Mouse (Mus musculus) olfactory bulb, adult 2 months (tissue): ENCODE measurements at regions not wholly inside any gene's neighbourhood (a gene's known extent, or its start where the extent isn't known, plus 50 kb on each side); places are given as distances from the start of the nearest gene placed in this dataset.

ENCODE experiments used
- H3K27ac ChIP-seq: fragments of 200-500 bp; 2 replicates; pipeline ENCODE4 v1.5.1; 2012; ENCODE audit warnings: low read depth, low read length; ENCODE audit not compliant: insufficient read depth
- H3K4me1 ChIP-seq: fragments of 200-500 bp; 2 replicates; pipeline ENCODE4 v1.6.1; 2012; ENCODE audit warnings: low read length; ENCODE audit not compliant: control insufficient read depth, insufficient read depth
- H3K4me3 ChIP-seq: fragments of 200-500 bp; 2 replicates; pipeline ENCODE4 v1.5.1; 2012; ENCODE audit warnings: mild to moderate bottlenecking, low read depth, low read length, moderate library complexity; ENCODE audit not compliant: insufficient read depth
- CTCF ChIP-seq: fragments of 200-500 bp; IDR thresholded peaks from 2 replicates; pipeline ENCODE4 v1.5.1; 2012; ENCODE audit warnings: low read depth, mild to moderate bottlenecking, low read length, moderate library complexity; ENCODE audit not compliant: insufficient read depth
- POLR2A ChIP-seq: fragments of 200-500 bp; IDR thresholded peaks from 2 replicates; pipeline ENCODE4 v1.6.1; 2012; ENCODE audit warnings: mild to moderate bottlenecking, low read depth, low read length, moderate library complexity; ENCODE audit not compliant: insufficient read depth
- WGBS: fragments of 180-500 bp; shearing (Covaris S2); methylation state at CpG from one replicate; pipeline ENCODE4 v1.1.7; 2018; 5-methylcytosine and 5-hydroxymethylcytosine counted together

DNA sequence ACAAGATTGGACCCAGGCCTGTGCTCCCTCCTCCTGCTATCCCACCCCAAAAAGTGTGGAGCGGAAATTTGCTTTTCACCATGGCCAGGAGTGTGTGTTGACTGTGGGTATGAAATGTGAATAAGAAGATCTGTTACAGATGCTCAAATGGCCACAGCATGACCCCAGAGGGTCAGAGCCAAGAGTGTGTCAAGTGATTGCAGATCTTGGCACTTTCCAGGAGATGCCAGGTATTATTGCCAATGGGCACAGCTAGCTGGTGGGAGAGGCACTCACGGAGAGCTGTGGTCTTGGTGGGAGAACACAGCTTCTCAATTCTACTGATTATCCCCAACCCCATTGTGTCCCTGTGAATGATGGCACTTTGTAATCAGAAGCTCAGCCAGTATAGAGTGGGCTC, 62.7 kb downstream of the Smim20 start:
- WGBS: 93% methylated on average over 2 of the region's 2 CpGs
- TF ChIP-seq CTCF (no peak), POLR2A (no peak)
- H3K4me1 ChIP-seq: peaks cover 7% of the 10 kb centered on the region

DNA sequence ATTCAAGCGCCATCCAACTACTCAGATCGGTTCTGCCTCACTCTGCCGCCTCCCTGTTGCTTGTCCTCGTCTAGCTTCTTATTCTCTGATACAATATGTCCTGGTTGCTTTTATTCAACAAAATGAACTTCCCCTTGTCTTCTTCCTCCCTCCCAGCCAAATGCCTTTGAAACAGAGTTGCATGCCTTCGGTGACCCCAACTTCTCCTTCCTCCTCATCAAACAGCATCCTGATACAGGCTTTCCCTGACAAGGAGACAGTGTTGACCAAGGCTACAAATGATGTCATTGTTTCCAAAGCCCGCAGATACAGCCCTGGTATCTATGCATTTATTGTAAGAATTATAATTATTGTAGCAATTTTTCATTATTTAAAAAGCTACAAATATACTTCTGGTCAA, 69.8 kb downstream of the Smim20 start:
- H3K4me3 ChIP-seq: no peak overlapping the region
- 87% methylated on average over 6 of the region's 6 CpGs for WGBS

More for the DNA sequence above, 62.7 kb downstream of the Smim20 start:
- H3K4me3 ChIP-seq: no peak overlapping the region
- H3K27ac ChIP-seq: no peak overlapping the region

DNA sequence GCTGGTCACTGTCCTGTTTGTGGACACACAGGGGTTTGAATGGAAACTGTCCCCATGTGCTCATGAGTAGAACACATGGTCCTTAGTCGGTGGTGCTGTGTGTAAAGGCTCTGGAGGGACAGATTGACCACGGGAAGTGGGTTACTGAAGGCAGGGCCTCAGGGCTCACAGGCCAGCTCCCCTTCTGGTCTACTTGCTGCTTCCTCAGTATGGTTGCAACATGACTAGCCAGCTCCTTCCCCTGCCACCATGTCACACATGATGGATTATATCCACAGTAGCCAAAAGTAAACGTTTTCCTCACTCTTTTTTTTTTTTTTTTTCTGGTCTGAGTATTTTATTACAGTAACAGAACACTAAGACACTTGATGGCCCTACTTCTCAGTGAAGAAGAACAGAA, 70.9 kb downstream of the Smim20 start:
- WGBS: 74% methylated on average over 3 of the region's 3 CpGs
- no peak overlapping the region for H3K4me3 ChIP-seq
- no peak overlapping the region for H3K27ac ChIP-seq
- TF ChIP-seq POLR2A (no peak), CTCF (no peak)
- no peaks in the 10 kb centered on the region for H3K4me1 ChIP-seq

More for the DNA sequence above, 69.8 kb downstream of the Smim20 start:
- TF ChIP-seq CTCF (no peak), POLR2A (no peak)
- Histone ChIP-seq H3K4me1 (no peaks in the 10 kb centered on the region), H3K27ac (no peak overlapping the region)

DNA sequence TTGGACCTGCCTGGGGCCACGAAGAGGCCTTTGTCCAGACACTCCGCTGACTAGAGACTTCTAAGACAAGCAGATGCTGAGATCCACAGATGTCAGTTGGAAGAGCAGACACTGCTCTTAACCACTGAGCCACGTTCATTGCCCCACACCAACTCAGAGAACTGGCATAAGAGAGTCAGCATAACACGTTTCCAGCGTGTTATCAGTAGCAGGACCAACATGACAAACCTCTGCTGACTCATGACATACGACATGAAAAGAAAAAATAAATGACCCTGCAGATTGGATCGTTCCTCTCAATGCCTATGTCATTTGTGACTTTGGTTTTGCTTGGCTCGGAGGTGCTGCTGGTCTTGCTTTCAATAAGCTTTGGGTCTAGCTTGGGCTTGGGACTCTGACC, 78.3 kb downstream of the Smim20 start:
- Histone ChIP-seq H3K4me3 (no peak overlapping the region), H3K4me1 (peaks cover 10% of the 10 kb centered on the region), H3K27ac (no peak overlapping the region)
- 93% methylated on average over 8 of the region's 8 CpGs for WGBS
- TF ChIP-seq CTCF: no peak
- no peak for TF ChIP-seq POLR2A

DNA sequence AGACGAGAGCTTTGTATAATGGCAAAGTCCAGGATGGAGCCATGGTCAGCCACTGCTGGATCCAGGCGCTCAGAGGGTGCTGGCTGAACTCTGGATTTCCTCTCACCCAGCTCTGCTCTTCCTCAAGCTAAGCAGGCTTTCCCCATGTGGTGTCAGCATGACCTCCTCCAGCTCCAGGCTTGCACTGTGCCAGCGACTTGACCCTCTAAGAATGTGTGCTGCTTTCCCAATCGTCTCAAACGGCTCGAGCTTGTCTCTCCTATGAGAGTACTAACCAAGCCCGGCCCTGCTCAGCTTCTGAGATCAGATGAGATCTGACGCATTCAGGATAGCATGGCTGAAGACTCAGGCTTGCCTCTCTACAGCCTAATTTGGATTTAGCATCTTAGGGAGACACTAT, 79.1 kb downstream of the Smim20 start:
- no peak overlapping the region for H3K27ac ChIP-seq
- H3K4me1 ChIP-seq: peaks cover 10% of the 10 kb centered on the region
- 65% methylated on average over 8 of the region's 8 CpGs for WGBS
- no peak overlapping the region for H3K4me3 ChIP-seq
- no peak for TF ChIP-seq CTCF
- TF ChIP-seq POLR2A: no peak

DNA sequence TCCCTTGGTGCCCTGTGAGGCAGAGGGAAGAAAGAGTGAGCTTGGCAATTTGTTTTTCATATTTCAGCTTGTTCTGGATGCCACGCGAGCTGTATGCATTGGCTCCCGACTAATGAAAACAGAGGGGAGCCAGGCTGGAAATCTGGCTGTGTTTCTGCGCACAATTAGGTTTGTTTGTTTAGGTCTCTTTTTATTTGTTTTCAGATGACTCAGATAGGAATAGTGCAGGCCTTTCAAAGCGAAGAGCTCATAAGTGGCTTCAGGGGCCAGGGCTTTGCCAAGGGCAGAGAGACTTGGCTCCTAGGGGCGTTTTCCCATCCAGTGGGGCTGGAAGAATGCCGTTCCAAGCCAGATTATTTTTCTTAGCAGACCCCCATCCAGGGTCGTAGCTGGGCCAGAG, 79.9 kb downstream of the Smim20 start:
- H3K4me1 ChIP-seq: peaks cover 10% of the 10 kb centered on the region
- no peak overlapping the region for H3K27ac ChIP-seq
- 39% methylated on average over 8 of the region's 8 CpGs for WGBS
- TF ChIP-seq CTCF: no peak
- no peak for TF ChIP-seq POLR2A
- no peak overlapping the region for H3K4me3 ChIP-seq

DNA sequence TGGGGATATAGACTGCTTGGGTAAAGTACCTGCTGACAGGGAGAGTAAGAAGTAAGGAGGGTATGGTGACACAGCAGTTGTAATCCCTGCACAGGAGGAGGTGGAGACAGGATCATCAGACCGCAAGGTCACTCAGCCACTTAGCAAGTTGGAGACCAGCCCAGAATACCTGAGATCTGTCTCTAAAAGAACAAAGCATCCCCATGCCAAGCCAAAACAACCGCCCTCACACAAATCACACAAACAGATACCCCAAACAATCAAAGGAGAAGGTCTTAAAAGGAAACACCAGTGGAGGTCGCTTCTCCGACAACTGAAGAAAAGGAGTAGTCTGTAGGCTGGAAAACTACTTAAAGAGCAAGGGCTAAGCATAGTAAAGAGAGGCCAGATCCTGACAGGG, 86.0 kb downstream of the Smim20 start:
- 77% methylated on average over 4 of the region's 4 CpGs for WGBS
- no peak for TF ChIP-seq CTCF
- TF ChIP-seq POLR2A: no peak
- no peak overlapping the region for H3K4me3 ChIP-seq
- peaks cover 7% of the 10 kb centered on the region for H3K4me1 ChIP-seq
- no peak overlapping the region for H3K27ac ChIP-seq

DNA sequence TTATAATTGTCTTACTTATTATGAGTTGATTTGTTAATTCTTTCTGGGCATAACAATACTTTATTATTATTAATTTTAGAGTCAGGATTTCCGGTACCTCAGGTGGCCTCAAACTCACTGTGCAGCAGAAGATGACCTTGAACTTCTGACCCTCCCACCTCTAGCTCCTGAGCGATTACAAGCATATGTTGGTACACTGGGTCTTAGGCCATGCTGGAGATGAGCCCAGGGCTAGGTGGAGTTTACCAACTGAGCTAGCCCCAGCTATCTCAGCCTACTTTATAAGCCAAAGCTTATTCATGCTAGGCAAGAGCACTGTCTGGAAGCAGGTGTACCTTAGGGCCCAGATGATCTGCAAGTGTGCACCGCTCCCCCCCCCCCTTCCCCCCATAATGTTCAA, 87.4 kb downstream of the Smim20 start:
- no peak overlapping the region for H3K4me3 ChIP-seq
- H3K4me1 ChIP-seq: peaks cover 7% of the 10 kb centered on the region
- WGBS: 89% methylated on average over 2 of the region's 3 CpGs
- TF ChIP-seq CTCF (no peak), POLR2A (no peak)
- H3K27ac ChIP-seq: no peak overlapping the region

DNA sequence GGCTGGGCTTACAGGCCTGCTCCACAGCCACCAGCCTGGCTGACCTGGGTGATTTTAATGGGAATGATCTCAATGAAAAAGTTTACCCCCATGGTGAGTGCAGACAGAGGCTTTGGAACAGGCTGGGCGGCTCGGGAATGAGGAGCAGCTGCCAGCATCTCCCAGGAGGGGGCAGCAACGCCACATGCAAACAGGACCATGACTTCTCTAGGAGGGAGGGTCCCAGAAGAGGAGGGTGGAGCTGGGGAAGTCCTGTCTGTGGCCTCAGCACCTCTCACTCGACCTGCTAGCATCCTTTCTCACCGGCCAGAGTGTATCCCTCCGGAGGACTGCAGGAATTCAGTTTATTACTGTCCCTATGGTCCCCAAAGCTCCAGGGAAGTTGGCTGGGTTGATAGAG, 88.2 kb downstream of the Smim20 start:
- H3K4me1 ChIP-seq: peaks cover 7% of the 10 kb centered on the region
- H3K4me3 ChIP-seq: no peak overlapping the region
- WGBS: 3% methylated on average over 6 of the region's 6 CpGs
- TF ChIP-seq POLR2A (no peak), CTCF (peak; percentile 98)
- H3K27ac ChIP-seq: no peak overlapping the region

DNA sequence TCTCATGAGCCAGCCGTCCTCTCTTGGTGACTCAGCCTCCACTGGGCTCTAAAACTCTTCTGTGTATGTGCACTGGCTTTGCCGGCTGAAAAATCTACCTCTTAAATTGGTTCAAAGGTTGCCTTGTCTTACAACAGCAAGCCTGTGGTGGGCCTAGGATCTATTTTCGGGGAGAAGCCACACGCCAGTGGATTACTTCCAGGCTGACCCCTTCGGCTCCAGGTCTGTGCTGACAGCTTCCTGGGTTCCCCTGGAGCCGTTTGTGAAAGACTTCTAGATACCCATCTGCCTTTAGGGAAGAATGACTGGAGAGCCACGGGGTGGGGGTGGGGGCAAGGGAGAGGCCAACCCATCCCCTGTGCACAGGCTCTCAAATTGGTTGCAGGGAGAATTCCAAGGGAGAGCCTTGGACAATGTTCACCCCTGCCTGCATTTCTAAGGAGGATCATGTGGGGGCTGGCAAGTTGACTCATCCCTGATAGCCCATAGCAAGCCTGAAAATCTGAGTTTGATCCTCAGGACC, 90.3 kb downstream of the Smim20 start:
- no peak overlapping the region for H3K4me3 ChIP-seq
- peaks cover 7% of the 10 kb centered on the region for H3K4me1 ChIP-seq
- TF ChIP-seq POLR2A (no peak), CTCF (no peak)
- 72% methylated on average over 7 of the region's 7 CpGs for WGBS
- no peak overlapping the region for H3K27ac ChIP-seq
